Mouse (Mus musculus) c-Kit-positive CD71-positive TER-119-positive erythroid progenitor cells, embryonic 14.5 days (primary cell): Measurements from ENCODE around the gene Ppp1cc.
"Not testable (repeated sequence)": the region's sequence is repeated elsewhere in the genome, so short reads cannot be mapped to it uniquely, and the experiment has no call there.

Source experiments
- DNase-seq: peaks from one replicate; pipeline ENCODE4 v3.0.0-alpha.2; 2013; ENCODE audit warnings: low spot score

Gene Ppp1cc

GRCm38 (mm10) chr5:122165233-122165915, 7.3 kb downstream of the Ppp1cc start:
- DNase-seq = no peak

GRCm38 (mm10) chr5:122166636-122167161, 8.6 kb downstream of the Ppp1cc start:
- no peak for DNase-seq

GRCm38 (mm10) chr5:122168344-122169069, 10.4 kb downstream of the Ppp1cc start:
- no peak for DNase-seq

GRCm38 (mm10) chr5:122171058-122171457, 13.0 kb downstream of the Ppp1cc start:
- DNase-seq = no peak

GRCm38 (mm10) chr5:122175402-122175801, 17.3 kb downstream of the Ppp1cc start:
- DNase-seq = no peak

GRCm38 (mm10) chr5:122175961-122176360, 17.9 kb downstream of the Ppp1cc start:
- DNase-seq = no peak

GRCm38 (mm10) chr5:122176398-122176797, 18.3 kb downstream of the Ppp1cc start:
- peak; percentile 48 for DNase-seq

GRCm38 (mm10) chr5:122179665-122180064, 21.6 kb downstream of the Ppp1cc start:
- DNase-seq = no peak

GRCm38 (mm10) chr5:122184283-122184806, 26.3 kb downstream of the Ppp1cc start:
- no peak for DNase-seq

- not testable (repeated sequence) for DNase-seq
Observed at GRCm38 (mm10) chr5:122184858-122185257, 26.8 kb downstream of the Ppp1cc start.

- DNase-seq = no peak
Observed at GRCm38 (mm10) chr5:122189115-122189514, 31.0 kb downstream of the Ppp1cc start.

- DNase-seq = no peak
Observed at GRCm38 (mm10) chr5:122190465-122190864, 32.4 kb downstream of the Ppp1cc start.

GRCm38 (mm10) chr5:122191269-122192063, 33.4 kb downstream of the Ppp1cc start:
- no peak for DNase-seq

GRCm38 (mm10) chr5:122192347-122192746, 34.3 kb downstream of the Ppp1cc start:
- no peak for DNase-seq

- DNase-seq = no peak
Observed at GRCm38 (mm10) chr5:122200872-122201271, 42.8 kb downstream of the Ppp1cc start.

- DNase-seq = no peak
Observed at GRCm38 (mm10) chr5:122201904-122202303, 43.8 kb downstream of the Ppp1cc start.

- no peak for DNase-seq
Observed at GRCm38 (mm10) chr5:122204180-122204579, 46.1 kb downstream of the Ppp1cc start.

GRCm38 (mm10) chr5:122206475-122206874, 48.4 kb downstream of the Ppp1cc start, which contains the start of gene Hvcn1:
Gene Hvcn1 (plus strand): TSS chr5:122206804.
- DNase-seq = no peak

GRCm38 (mm10) chr5:122208909-122209308, 50.8 kb downstream of the Ppp1cc start:
- no peak for DNase-seq

GRCm38 (mm10) chr5:122209591-122210368, 51.7 kb downstream of the Ppp1cc start:
- peak; percentile 6 for DNase-seq

- no peak for DNase-seq
Observed at GRCm38 (mm10) chr5:122210890-122211289, 52.8 kb downstream of the Ppp1cc start.
